Mouse (Mus musculus): ENCODE results near the gene Ccdc33.

DNA sequence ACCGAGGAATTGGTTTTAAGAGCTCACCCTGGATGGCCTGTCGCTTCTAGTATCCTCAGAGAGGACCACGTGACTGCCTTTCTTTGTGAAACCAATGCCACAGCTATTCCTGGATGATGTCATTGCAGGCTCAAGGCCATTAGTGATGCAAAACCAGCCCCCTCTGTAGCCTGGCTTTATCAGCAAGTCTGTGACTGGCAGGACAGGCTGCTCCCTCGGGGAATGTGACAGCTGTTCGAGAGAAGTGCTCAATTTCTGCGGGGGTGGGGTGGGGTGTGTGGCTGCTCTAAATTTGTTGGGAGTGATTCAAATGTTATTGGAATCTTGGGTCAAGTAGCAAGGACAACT lies 109.6 kb downstream of the Ccdc33 start:
- TF ChIP-seq CTCF (IDR thresholded peaks at IDR 0.05; ENCODE audit: low read depth, low read length) (no peak), TAL1 (conservative IDR thresholded peaks at IDR 0.05; ENCODE audit: low read depth, low read length) (no peak), POLR2AphosphoS5 (IDR thresholded peaks at IDR 0.05; ENCODE audit: insufficient replicate concordance, low read depth, low read length) (no peak)

Data from G1E (cell line).